Mouse (Mus musculus) CH12.LX (cell line): ENCODE measurements at regions not wholly inside any gene's neighbourhood (a gene's known extent, or its start where the extent isn't known, plus 50 kb on each side); places are given as distances from the start of the nearest gene placed in this dataset.

ENCODE experiments used
- DNase-seq: peaks from one replicate; pipeline ENCODE4 v3.0.0-alpha.2; 2013; ENCODE audit errors: extremely low read depth
- H3K27ac ChIP-seq: 2 replicates; pipeline ENCODE4 v1.5.1; 2012; ENCODE audit warnings: low read depth, mild to moderate bottlenecking, control low read depth, moderate library complexity; ENCODE audit not compliant: insufficient read depth
- H3K27me3 ChIP-seq: replicated peaks from 2 replicates; pipeline ENCODE3; 2012; ENCODE audit warnings: inconsistent platforms
- H3K36me3 ChIP-seq, 2 experiments: replicated peaks in 1 of 2; 2 replicates each; pipeline versions ENCODE3 to v1.6.1; 2012; ENCODE audit warnings: inconsistent platforms in 1 of 2, low read length in 1 of 2, mild to moderate bottlenecking in 1 of 2, mixed read lengths in 1 of 2, moderate library complexity in 1 of 2; ENCODE audit not compliant: control insufficient read depth in 1 of 2, insufficient read depth in 1 of 2
- H3K4me1 ChIP-seq, 2 experiments: 2 replicates each; pipeline ENCODE4 v1.6.1; 2012; ENCODE audit warnings: inconsistent platforms in 1 of 2, moderate library complexity in 1 of 2; ENCODE audit not compliant: insufficient read depth in 2 of 2, control insufficient read depth in 1 of 2
- H3K4me2 ChIP-seq: 2 replicates; pipeline ENCODE4 v1.6.1; 2012; ENCODE audit warnings: low read depth, mild to moderate bottlenecking, control low read depth; ENCODE audit not compliant: poor library complexity, insufficient read depth, severe bottlenecking
- H3K4me3 ChIP-seq, 3 experiments: fragments of 150-350 bp in 1 of 3; sonication (generic) in 1 of 3; replicated peaks in 1 of 3; 2 replicates each; pipeline versions ENCODE3 to v1.5.1; 2011 to 2012; ENCODE audit warnings: low read depth in 2 of 3, low read length in 2 of 3, mild to moderate bottlenecking in 2 of 3, moderate library complexity in 2 of 3, control low read depth in 1 of 3, improper control_type of control experiment in 1 of 3, inconsistent platforms in 1 of 3, mixed read lengths in 1 of 3; ENCODE audit not compliant: poor library complexity in 1 of 3
- H3K79me2 ChIP-seq: replicated peaks from 2 replicates; pipeline ENCODE4 v1.6.1; 2012; ENCODE audit warnings: mild to moderate bottlenecking, moderate library complexity; ENCODE audit not compliant: control insufficient read depth, poor library complexity, insufficient read depth, severe bottlenecking; ENCODE audit errors: extremely low read depth
- H3K9ac ChIP-seq: 2 replicates; pipeline ENCODE4 v1.6.1; 2012; ENCODE audit warnings: low read depth, mild to moderate bottlenecking, control low read depth, moderate library complexity; ENCODE audit not compliant: insufficient read depth
- H3K9me3 ChIP-seq: replicated peaks from 2 replicates; pipeline ENCODE3; 2012; ENCODE audit warnings: low read length, inconsistent platforms, mixed read lengths
- CHD2 ChIP-seq: IDR thresholded peaks from 2 replicates; pipeline ENCODE4 v1.6.1; 2011; ENCODE audit warnings: low read length, improper control_type of control experiment
- ETS1 ChIP-seq: conservative IDR thresholded peaks from 2 replicates; pipeline ENCODE4 v1.6.1; 2012; ENCODE audit warnings: low read depth, mild to moderate bottlenecking, inconsistent platforms, low read length, improper control_type of control experiment, moderate library complexity
- JUN ChIP-seq: IDR thresholded peaks from 2 replicates; pipeline ENCODE4 v1.6.1; 2011; ENCODE audit warnings: low read depth, mild to moderate bottlenecking, low read length, improper control_type of control experiment, moderate library complexity; ENCODE audit not compliant: insufficient read depth
- JUND ChIP-seq: conservative IDR thresholded peaks from 2 replicates; pipeline ENCODE4 v1.6.1; 2011; ENCODE audit warnings: low read depth, low read length, improper control_type of control experiment
- KAT2A ChIP-seq: IDR thresholded peaks from 2 replicates; pipeline ENCODE4 v1.6.1; 2012; ENCODE audit warnings: low read length, improper control_type of control experiment, inconsistent platforms; ENCODE audit not compliant: insufficient replicate concordance
- MAX ChIP-seq: IDR thresholded peaks from 2 replicates; pipeline ENCODE4 v1.6.1; 2011; ENCODE audit warnings: low read length, improper control_type of control experiment
- MEF2A ChIP-seq: IDR thresholded peaks from 2 replicates; pipeline ENCODE4 v1.6.1; 2014; ENCODE audit warnings: low read depth, mild to moderate bottlenecking, inconsistent platforms, low read length, improper control_type of control experiment, borderline replicate concordance
- MXI1 ChIP-seq: IDR thresholded peaks from 2 replicates; pipeline ENCODE4 v1.6.1; 2011; ENCODE audit warnings: mild to moderate bottlenecking, low read depth, low read length, improper control_type of control experiment
- MYC ChIP-seq: IDR thresholded peaks from 2 replicates; pipeline ENCODE4 v1.6.1; 2011; ENCODE audit warnings: low read depth, mild to moderate bottlenecking, improper control_type of control experiment, low read length
- NRF1 ChIP-seq: IDR thresholded peaks from 2 replicates; pipeline ENCODE4 v1.6.1; 2014; ENCODE audit warnings: low read depth, mild to moderate bottlenecking, inconsistent platforms, low read length, improper control_type of control experiment, moderate library complexity
- POLR2AphosphoS2 ChIP-seq: IDR thresholded peaks from 2 replicates; pipeline ENCODE4 v1.6.1; 2011; ENCODE audit warnings: low read depth, low read length, improper control_type of control experiment
- RCOR1 ChIP-seq: conservative IDR thresholded peaks from 2 replicates; pipeline ENCODE4 v1.6.1; 2012; ENCODE audit warnings: low read depth, mild to moderate bottlenecking, inconsistent platforms, low read length, improper control_type of control experiment
- SMC3 ChIP-seq: IDR thresholded peaks from 2 replicates; pipeline ENCODE4 v1.6.1; 2011; ENCODE audit warnings: low read depth, low read length, improper control_type of control experiment
- USF1 ChIP-seq: IDR thresholded peaks from 2 replicates; pipeline ENCODE4 v1.6.1; 2014; ENCODE audit warnings: low read depth, mild to moderate bottlenecking, inconsistent platforms, low read length, improper control_type of control experiment
- ZKSCAN1 ChIP-seq: IDR thresholded peaks from 2 replicates; pipeline ENCODE4 v1.6.1; 2012; ENCODE audit warnings: low read depth, inconsistent platforms, low read length, improper control_type of control experiment, borderline replicate concordance
- ZMIZ1 ChIP-seq: IDR thresholded peaks from 2 replicates; pipeline ENCODE4 v1.6.1; 2012; ENCODE audit warnings: low read depth, mild to moderate bottlenecking, inconsistent platforms, low read length, improper control_type of control experiment
- ZNF384 ChIP-seq: IDR thresholded peaks from 2 replicates; pipeline ENCODE4 v1.6.1; 2012; ENCODE audit warnings: low read depth, low read length, improper control_type of control experiment, inconsistent platforms
- dilution Hi-C: fragments of 300-500 bp; cut with MboI; formaldehyde crosslinking; loops from 2 replicates; pipeline ENCODE4 v1.14.3; 2020; ENCODE audit warnings: low sequenced_read_pairs; ENCODE audit not compliant: extremely low pct_unique_long_range_greater_than_20kb, extremely low pct_ligation_motif_present
- in situ Hi-C: fragments of 300-500 bp; cut with MboI; formaldehyde crosslinking; loops from 3 replicates; pipeline ENCODE4 v1.14.3; 2019; ENCODE audit warnings: low sequenced_read_pairs, low pct_ligation_motif_present, low pct_unique_long_range_greater_than_20kb, mixed read lengths

DNA sequence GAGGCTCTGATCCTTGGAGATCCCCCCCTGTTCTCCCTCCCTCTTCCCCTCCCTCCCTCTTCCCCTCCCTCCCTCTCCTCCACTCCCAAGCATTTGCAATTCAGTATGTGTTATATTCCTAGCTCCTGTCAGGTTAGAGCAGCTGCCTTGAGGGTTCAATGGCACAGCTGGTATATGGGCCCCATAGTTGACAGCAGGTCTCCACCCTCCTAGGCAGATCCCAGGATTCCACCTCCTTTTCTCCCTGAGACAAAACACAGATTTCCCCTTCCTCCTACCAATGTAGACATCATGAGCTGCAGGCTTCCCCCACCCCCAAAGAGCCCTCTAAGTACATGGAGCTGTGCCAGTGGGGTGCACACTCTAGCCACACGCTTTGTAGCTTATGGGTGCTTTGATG, 137.8 kb downstream of the Unc5cl start:
- in situ Hi-C loops = no loop called here
- dilution Hi-C loops = no loop called here
- H3K9ac ChIP-seq = no peak overlapping the region
- peaks cover 54% of the 10 kb centered on the region for H3K9me3 ChIP-seq
- no peaks in the 10 kb centered on the region for H3K4me1 ChIP-seq
- no peaks in the 10 kb centered on the region for H3K36me3 ChIP-seq
- no peak for DNase-seq
- H3K4me3 ChIP-seq = no peak overlapping the region
- H3K4me2 ChIP-seq = no peak overlapping the region
- TF ChIP-seq POLR2AphosphoS2 (no peak), MYC (no peak), RCOR1 (no peak), ETS1 (no peak), JUND (no peak), SMC3 (no peak), MEF2A (no peak), USF1 (no peak), JUN (no peak), ZKSCAN1 (no peak), KAT2A (no peak), ZNF384 (no peak), NRF1 (no peak), ZMIZ1 (no peak), MAX (no peak), MXI1 (no peak)
- no peaks in the 10 kb centered on the region for H3K79me2 ChIP-seq
- no peaks in the 10 kb centered on the region for H3K27me3 ChIP-seq
- H3K27ac ChIP-seq = no peak overlapping the region

DNA sequence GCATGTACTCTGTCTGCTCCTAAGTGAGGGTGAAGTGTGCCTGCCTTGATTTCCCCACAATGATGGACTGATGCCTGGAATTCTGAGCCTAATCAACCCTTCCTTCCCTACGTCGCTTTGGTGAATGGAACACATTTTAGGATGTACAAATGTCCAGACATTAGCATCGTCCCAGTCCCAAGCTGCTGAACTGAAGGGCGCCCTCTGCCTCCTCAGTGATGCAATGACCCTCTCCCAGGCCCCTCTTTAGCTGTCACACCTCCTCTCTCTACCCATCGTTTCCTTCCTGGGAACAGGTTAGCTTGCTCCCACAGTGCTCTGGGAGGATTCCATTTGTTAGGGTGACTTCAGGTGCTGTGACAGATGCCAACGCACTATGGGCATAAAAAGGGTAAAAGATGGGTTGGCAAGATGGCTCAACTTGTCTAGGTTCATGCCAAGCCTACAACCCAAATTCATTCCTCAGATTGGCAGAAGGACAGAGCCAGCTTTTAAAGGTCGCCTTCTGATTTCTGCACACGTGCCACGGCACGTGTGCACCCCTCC, 140.8 kb downstream of the Unc5cl start:
- dilution Hi-C loops = no loop called here

More for the DNA sequence above, 140.8 kb downstream of the Unc5cl start:
- Histone ChIP-seq H3K4me2 (no peak overlapping the region), H3K79me2 (no peaks in the 10 kb centered on the region), H3K4me1 (no peaks in the 10 kb centered on the region), H3K36me3 (no peaks in the 10 kb centered on the region), H3K27me3 (no peaks in the 10 kb centered on the region), H3K4me3 (no peak overlapping the region), H3K9me3 (peaks cover 68% of the 10 kb centered on the region), H3K27ac (no peak overlapping the region), H3K9ac (no peak overlapping the region)
- no peak for TF ChIP-seq CHD2
- TF ChIP-seq JUND = no peak
- in situ Hi-C loops = no loop called here
- no peak for DNase-seq
